8 mouse cellular contexts compared by ENCODE assay signal in the genomic region with DNA sequence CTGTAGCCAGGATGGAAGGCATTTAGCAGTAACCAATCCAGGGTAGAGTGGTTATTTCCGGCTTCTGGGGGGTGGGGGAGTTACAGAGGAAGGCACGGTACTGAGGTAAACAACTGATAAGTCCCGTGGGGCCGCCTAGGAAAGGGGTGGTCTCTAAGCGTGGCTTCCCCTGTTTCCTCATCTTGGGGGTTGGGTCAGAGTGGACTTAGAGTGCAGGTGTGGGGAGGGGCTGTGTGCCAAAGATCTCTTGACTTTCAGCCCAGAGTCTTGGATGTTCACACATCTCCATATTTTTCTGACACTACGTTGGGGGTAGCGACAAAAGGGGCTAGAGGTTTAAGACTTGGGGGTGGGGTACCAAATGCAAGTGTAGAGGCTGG. TPM values are rescaled to one million over a fixed set of nuclear protein-coding genes. Genes with fewer than 3 reads are reported as not detected.
DNase-seq lines count a peak whose midpoint lies in the region; ATAC-seq and TF ChIP-seq lines count a peak whose summit lies in the region.

No protein-coding gene starts in this region.

- peak overlapping the region; percentile 99 for H3K27ac ChIP-seq in layer of hippocampus, adult 2 months
- H3K27ac ChIP-seq in liver, embryonic 16.5 days (ENCODE audit: low read length): peak overlapping the region; percentile 90

- no peaks in the 10 kb centered on the region for H3K9me3 ChIP-seq in liver, embryonic 16.5 days (replicated peaks; ENCODE audit: control insufficient read depth, low read length)

- H3K4me3 ChIP-seq in layer of hippocampus, adult 2 months: peak overlapping the region; percentile 63
- H3K4me3 ChIP-seq in liver, embryonic 16.5 days (ENCODE audit: low read depth, low read length): peak overlapping the region; percentile 89

- ATAC-seq in inflammation-experienced regulatory T-cells, adult 6 months: peak; percentile 70
- ATAC-seq in liver, embryonic 16.5 days (ENCODE audit: low read depth): peak; percentile 49

- H3K36me3 ChIP-seq in liver, embryonic 16.5 days (ENCODE audit: control insufficient read depth, insufficient read depth): no peaks in the 10 kb centered on the region

- under 1% methylated on average over 7 of the region's 7 CpGs for WGBS in liver, embryonic 16.5 days (ENCODE audit: insufficient replicate concordance)

- intact Hi-C loops in gastrocnemius, postnatal 14 days (cut with DNase I; ENCODE audit: low total_unique reads): no loop called here

- peaks cover 59% of the 10 kb centered on the region for H3K4me1 ChIP-seq in liver, embryonic 16.5 days (ENCODE audit: control insufficient read depth, low read depth, low read length)

- H3K27me3 ChIP-seq in liver, embryonic 16.5 days (ENCODE audit: control insufficient read depth, insufficient read depth, low read depth, low read length): no peaks in the 10 kb centered on the region

- peak overlapping the region; percentile 92 for H3K9ac ChIP-seq in liver, embryonic 16.5 days (ENCODE audit: low read depth, low read length)

- no peak for DNase-seq in layer of hippocampus, adult 2 months (ENCODE audit: low spot score in 2 of 2)
- DNase-seq in layer of hippocampus, adult 9-11 months: no peak
- DNase-seq in brain, embryonic 14.5 days (ENCODE audit: low read depth): peak; percentile 65
- peak; percentile 58 for DNase-seq in gastrocnemius, postnatal 14 days
- DNase-seq in natural killer cell, adult 2 months (ENCODE audit: low spot score in 2 of 2): peak; percentile 78 to 84
- DNase-seq in thymus, postnatal 25 days: peak; percentile 84

- peak overlapping the region; percentile 94 for H3K4me2 ChIP-seq in liver, embryonic 16.5 days (ENCODE audit: low read depth, low read length)

- no peak for TF ChIP-seq CTCF in layer of hippocampus, adult 2 months (conservative IDR thresholded peaks at IDR 0.05)
- TF ChIP-seq CTCF in brain, embryonic 14.5 days (IDR thresholded peaks at IDR 0.05; ENCODE audit: borderline replicate concordance, extremely low read depth, insufficient read depth, insufficient read length): no peak

- TF ChIP-seq POLR2A in brain, embryonic 14.5 days (IDR thresholded peaks at IDR 0.05; ENCODE audit: borderline replicate concordance, extremely low read depth, insufficient read depth, insufficient read length, poor library complexity, severe bottlenecking): no peak

RNA-seq across cellular contexts. Expression of a gene that starts 1.6 kb away (rescaled TPM):
- total RNA-seq in layer of hippocampus, adult 2 months (2021): 10 to 100 TPM; 20.8 to 22.8 TPM
- 12.8 and 28.5 TPM in 2 replicates for polyA plus RNA-seq in brain, embryonic 14.5 days (2012; rRNA removed)
- total RNA-seq in gastrocnemius, postnatal 14 days (2021): 1 to 10 TPM; 7.9 to 8.8 TPM
- polyA plus RNA-seq in inflammation-experienced regulatory T-cells, adult 6 months (2017; shearing (Covaris generic)): 1 to 10 TPM; 2.7 to 4.4 (median 4.2) TPM
- 1.4 and 1.9 TPM in 2 replicates for polyA plus RNA-seq in liver, embryonic 16.5 days (2015; fragmentation: Nextera tagmentation; extraction: Ambion mirVana)

RNA-seq across cellular contexts. Expression of a gene that starts 15.5 kb away (rescaled TPM):
- 1 to 10 TPM in 1 of 2 experiments, under 1 TPM in 1; 0.59 to 1.1 TPM for total RNA-seq in layer of hippocampus, adult 2 months (2021)
- 0.09 and 0.18 TPM in 2 replicates for polyA plus RNA-seq in brain, embryonic 14.5 days (2012; rRNA removed)
- total RNA-seq in gastrocnemius, postnatal 14 days (2021): not detected
- polyA plus RNA-seq in inflammation-experienced regulatory T-cells, adult 6 months (2017; shearing (Covaris generic)): under 1 TPM in 1 of 3 experiments, not detected in 2; 0.07 TPM
- polyA plus RNA-seq in liver, embryonic 16.5 days (2015; fragmentation: Nextera tagmentation; extraction: Ambion mirVana): not detected in 2 replicates

RNA-seq across cellular contexts. Expression of a gene that starts 52.2 kb away (rescaled TPM):
- total RNA-seq in layer of hippocampus, adult 2 months (2021): 100 to 1,000 TPM; 309 to 325 TPM
- 192 and 199 TPM in 2 replicates for polyA plus RNA-seq in brain, embryonic 14.5 days (2012; rRNA removed)
- 100 to 1,000 TPM; 102 to 107 TPM for total RNA-seq in gastrocnemius, postnatal 14 days (2021)
- polyA plus RNA-seq in inflammation-experienced regulatory T-cells, adult 6 months (2017; shearing (Covaris generic)): 100 to 1,000 TPM; 191 to 298 (median 208) TPM
- 162 and 163 TPM in 2 replicates for polyA plus RNA-seq in liver, embryonic 16.5 days (2015; fragmentation: Nextera tagmentation; extraction: Ambion mirVana)

Comparison
In these comparisons a context has a peak if more than half of its experiments do, and no peak if none do; other contexts are left out.
1. DNase-seq: peak in brain, embryonic 14.5 days (single experiment), gastrocnemius, postnatal 14 days (single experiment), natural killer cell, adult 2 months (2 of 2) and thymus, postnatal 25 days (single experiment); none in layer of hippocampus, adult 2 months (0 of 2) and layer of hippocampus, adult 9-11 months (single experiment).